Mouse (Mus musculus): ENCODE results near the gene Arid5a. TPM values are rescaled to one million over a fixed set of nuclear protein-coding genes. Genes with fewer than 3 reads are reported as not detected.

Arid5a gene
- polyA plus RNA-seq, 2 experiments = 1.1 to 1.9 TPM

DNA sequence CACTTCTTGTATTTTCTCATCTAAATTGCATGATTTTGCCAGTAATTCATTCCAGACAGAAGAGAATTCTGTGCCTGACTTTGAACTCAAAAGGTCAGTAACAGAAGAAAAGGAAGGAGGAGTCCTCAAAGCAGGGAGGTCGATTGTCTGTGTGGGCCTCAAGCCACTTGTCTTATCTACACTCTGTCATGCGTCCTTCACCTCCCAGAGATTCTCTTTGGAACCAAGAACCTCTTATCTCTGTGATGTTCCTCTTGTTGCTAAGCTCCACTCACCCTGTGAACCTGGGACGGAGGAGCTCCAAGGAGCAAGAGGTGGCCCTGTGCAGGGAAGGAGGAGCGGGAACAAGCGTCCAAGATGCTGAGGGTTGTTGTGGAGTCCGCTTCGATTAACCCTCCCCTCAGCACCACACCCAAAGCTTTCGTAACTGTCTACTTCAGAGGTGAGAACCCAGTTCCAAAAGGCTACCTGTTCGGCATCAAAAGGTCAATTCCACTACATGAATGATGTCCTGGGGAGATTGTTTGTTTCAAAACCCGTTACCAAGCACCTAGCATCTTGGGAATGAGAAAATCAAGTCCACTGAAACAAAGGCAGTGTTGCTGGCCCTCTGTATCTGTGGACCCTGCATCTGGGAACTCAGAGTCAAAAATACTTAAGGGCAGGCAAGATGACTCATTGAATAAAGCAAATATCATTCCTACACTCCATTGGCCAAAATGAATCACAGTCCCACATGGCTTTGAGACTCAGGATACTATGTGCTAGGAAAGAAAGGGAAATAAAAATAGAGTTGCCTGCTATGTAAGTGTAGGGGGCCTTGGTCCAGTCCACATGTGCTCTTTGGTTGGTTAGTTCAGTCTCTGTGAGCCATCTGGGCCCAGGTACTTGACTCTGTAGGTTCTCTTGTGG is 64.7 kb downstream of the Arid5a start, which contains the start of gene Fer1l5:
Gene Fer1l5 (plus strand): TSS at position 358 of the 912 bp plus-strand sequence.
- TF ChIP-seq EP300 (IDR thresholded peaks at IDR 0.05; ENCODE audit: low read depth) (no peak), CTCF (IDR thresholded peaks at IDR 0.05; ENCODE audit: low read depth) (no peak)
- 41% methylated on average over 10 of the region's 10 CpGs for WGBS (ENCODE audit: insufficient replicate concordance)
- DNase-seq (ENCODE audit: low read depth in 3 of 3, low spot score in 3 of 3) (peak in 1 of 3 experiments; percentile 23), ATAC-seq (ENCODE audit: insufficient read depth) (peak; percentile 16; the same call in 1 of the 2 replicates)
- Histone ChIP-seq H3K27ac (no peak within 1 kb of the TSS), H3K4me1 (replicated peaks; ENCODE audit: control insufficient read depth in 2 of 2, insufficient read depth in 2 of 2, low read length in 1 of 2) (peaks cover 13 to 20% of the 10 kb centered on the region in 2 experiments), H3K4me2 (ENCODE audit: low read depth) (no peak within 1 kb of the TSS), H3K9me3 (ENCODE audit: control insufficient read depth, low read length) (no peaks in the 10 kb centered on the region), H3K9ac (replicated peaks) (no peak within 1 kb of the TSS), H3K36me3 (replicated peaks; ENCODE audit: control insufficient read depth, insufficient read depth, low read depth) (peaks cover 4% of the 10 kb centered on the region), H3K4me3 (ENCODE audit: insufficient read depth in 1 of 2, low read depth in 2 of 2, low read length in 2 of 2) (no peak within 1 kb of the TSS), H3K27me3 (ENCODE audit: control insufficient read depth, insufficient read depth, low read length) (no peaks in the 10 kb centered on the region; the same call in 1 of the 2 replicates)

Small RNAs within 50 kb of the gene (microRNA-seq; reads per million reads assigned to microRNA genes)
- not detected for gene Mir6898

Other genes with a start within 250 kb of the Arid5a start
- 29.3 and 31.0 TPM in 2 replicates for gene Hs6st1, start 239.3 kb upstream of the Arid5a start, polyA plus RNA-seq (2012; rRNA removed)
- 6.8 and 12.0 TPM in 2 replicates for gene Hs6st1, start 239.3 kb upstream of the Arid5a start, polyA plus RNA-seq (2014; fragmentation: Nextera tagmentation; extraction: Ambion mirVana)
- 4.6 and 5.8 TPM in 2 replicates for gene Uggt1, start 63.0 kb upstream of the Arid5a start, polyA plus RNA-seq (2012; rRNA removed)
- gene Uggt1, start 63.0 kb upstream of the Arid5a start, polyA plus RNA-seq (2014; fragmentation: Nextera tagmentation; extraction: Ambion mirVana) = 22.6 and 25.5 TPM in 2 replicates
- gene Neurl3, start 33.1 kb upstream of the Arid5a start, polyA plus RNA-seq (2012; rRNA removed) = 2.0 and 2.6 TPM in 2 replicates
- gene Neurl3, start 33.1 kb upstream of the Arid5a start, polyA plus RNA-seq (2014; fragmentation: Nextera tagmentation; extraction: Ambion mirVana) = 1.5 and 1.9 TPM in 2 replicates
- 9.2 and 10.9 TPM in 2 replicates for gene Kansl3, start 61.4 kb downstream of the Arid5a start, polyA plus RNA-seq (2012; rRNA removed)
- gene Kansl3, start 61.4 kb downstream of the Arid5a start, polyA plus RNA-seq (2014; fragmentation: Nextera tagmentation; extraction: Ambion mirVana) = 7.2 and 8.6 TPM in 2 replicates
- 0.02 and 0.03 TPM in 2 replicates for gene Fer1l5, start 64.6 kb downstream of the Arid5a start, polyA plus RNA-seq (2012; rRNA removed)
- gene Fer1l5, start 64.6 kb downstream of the Arid5a start, polyA plus RNA-seq (2014; fragmentation: Nextera tagmentation; extraction: Ambion mirVana) = 0.13 and 0.15 TPM in 2 replicates
- 4.8 and 5.5 TPM in 2 replicates for gene Lman2l, start 137.5 kb downstream of the Arid5a start, polyA plus RNA-seq (2012; rRNA removed)
- 7.0 and 7.4 TPM in 2 replicates for gene Lman2l, start 137.5 kb downstream of the Arid5a start, polyA plus RNA-seq (2014; fragmentation: Nextera tagmentation; extraction: Ambion mirVana)
- 0.85 and 0.89 TPM in 2 replicates for gene Cnnm4, start 163.9 kb downstream of the Arid5a start, polyA plus RNA-seq (2012; rRNA removed)
- gene Cnnm4, start 163.9 kb downstream of the Arid5a start, polyA plus RNA-seq (2014; fragmentation: Nextera tagmentation; extraction: Ambion mirVana) = 2.1 and 2.2 TPM in 2 replicates
- 2.5 and 3.7 TPM in 2 replicates for gene Cnnm3, start 204.1 kb downstream of the Arid5a start, polyA plus RNA-seq (2012; rRNA removed)
- 0.86 and 1.0 TPM in 2 replicates for gene Cnnm3, start 204.1 kb downstream of the Arid5a start, polyA plus RNA-seq (2014; fragmentation: Nextera tagmentation; extraction: Ambion mirVana)
- 2.3 TPM in 2 replicates for gene Ankrd23, start 229.2 kb downstream of the Arid5a start, polyA plus RNA-seq (2012; rRNA removed)
- 0.59 and 0.80 TPM in 2 replicates for gene Ankrd23, start 229.2 kb downstream of the Arid5a start, polyA plus RNA-seq (2014; fragmentation: Nextera tagmentation; extraction: Ambion mirVana)
- not detected in 2 replicates for gene Gm42417, start 231.7 kb downstream of the Arid5a start, polyA plus RNA-seq (2012; rRNA removed)
- not detected in 2 replicates for gene Gm42417, start 231.7 kb downstream of the Arid5a start, polyA plus RNA-seq (2014; fragmentation: Nextera tagmentation; extraction: Ambion mirVana)
- gene Ankrd39, start 239.7 kb downstream of the Arid5a start, polyA plus RNA-seq (2012; rRNA removed) = 3.5 and 3.8 TPM in 2 replicates
- 5.0 and 5.1 TPM in 2 replicates for gene Ankrd39, start 239.7 kb downstream of the Arid5a start, polyA plus RNA-seq (2014; fragmentation: Nextera tagmentation; extraction: Ambion mirVana)